20 mouse cellular contexts compared by ENCODE assay signal in the genomic region with DNA sequence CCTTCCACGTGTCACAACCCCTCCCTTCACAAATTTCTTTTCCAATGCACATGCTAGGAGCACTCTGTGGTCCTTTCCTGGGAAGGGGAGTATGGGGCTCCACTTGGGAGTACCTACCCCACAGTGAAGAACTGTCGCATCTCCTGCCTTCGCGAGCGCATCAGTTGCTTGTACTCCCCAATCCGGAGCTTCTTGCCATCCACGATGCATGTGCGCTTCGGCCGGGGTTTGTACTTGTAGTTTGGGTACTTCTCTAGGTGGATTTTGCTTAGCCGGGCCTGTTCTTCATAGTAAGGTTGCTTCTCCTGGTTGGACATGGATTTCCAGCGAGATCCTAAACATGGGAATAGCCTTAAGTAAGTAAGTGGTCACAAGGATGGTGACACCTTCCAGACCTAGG.
DNase-seq lines count a peak whose midpoint lies in the region; ATAC-seq lines count a peak whose summit lies in the region.
"Had no signal": no experiment of that assay in that cellular context is flagged by ENCODE, and none has a peak within 500 bp of the region (broad histone marks: within the 10 kb centered on the region; RNA-seq: fewer than 3 reads in every experiment).

No protein-coding gene starts in this region.

- no peaks in the 10 kb centered on the region for H3K9me3 ChIP-seq in heart, embryonic 10.5 days
- H3K9me3 ChIP-seq in embryonic facial prominence, embryonic 10.5 days: no peaks in the 10 kb centered on the region
- no peaks in the 10 kb centered on the region for H3K9me3 ChIP-seq in embryonic facial prominence, embryonic 12.5 days
- no peaks in the 10 kb centered on the region for H3K9me3 ChIP-seq in embryonic facial prominence, embryonic 14.5 days (ENCODE audit: control insufficient read depth, low read length)
- H3K9me3 ChIP-seq: forebrain, embryonic 10.5 days; forebrain, embryonic 12.5 days had no signal

- no peak overlapping the region for H3K27ac ChIP-seq in heart, embryonic 10.5 days
- H3K27ac ChIP-seq in embryonic facial prominence, embryonic 10.5 days (replicated peaks): no peak overlapping the region
- 0 out of 2 replicates have a peak overlapping the region, but pooled peaks have one; percentile 17 for H3K27ac ChIP-seq in embryonic facial prominence, embryonic 12.5 days
- 0 out of 2 replicates have a peak overlapping the region, but pooled peaks have one; percentile 44 for H3K27ac ChIP-seq in embryonic facial prominence, embryonic 14.5 days (replicated peaks; ENCODE audit: low read depth, low read length)
- H3K27ac ChIP-seq: forebrain, embryonic 10.5 days; forebrain, embryonic 12.5 days had no signal

- intact Hi-C loops in heart, postnatal 10 days (cut with DNase I): no loop called here

- peak; percentile 52 for DNase-seq in heart, embryonic 10.5 days (ENCODE audit: low spot score)
- DNase-seq in heart, postnatal 10 days: no peak
- peak; percentile 7 for DNase-seq in embryonic facial prominence, embryonic 10.5 days (ENCODE audit: low spot score)
- DNase-seq in embryonic facial prominence, embryonic 14.5 days (ENCODE audit: low spot score): no peak
- DNase-seq in retina, embryonic 14.5 days (ENCODE audit: low spot score): no peak
- no peak for DNase-seq in frontal cortex, postnatal 36 days (ENCODE audit: low spot score in 2 of 2)
- DNase-seq: adrenal gland, postnatal 14 days; adrenal gland, postnatal 36 days; cerebellum, adult 11-12 months; cerebellum, adult 2 months; cerebellum, adult 9-10 months; cerebellum, postnatal 10 days; cerebellum, postnatal 25 days had no signal

- no peaks in the 10 kb centered on the region for H3K27me3 ChIP-seq in heart, embryonic 10.5 days (ENCODE audit: insufficient read depth, poor library complexity, severe bottlenecking)
- 0 out of 2 replicates have a peak, but pooled peaks cover 4% of the 10 kb centered on the region for H3K27me3 ChIP-seq in embryonic facial prominence, embryonic 10.5 days (replicated peaks; ENCODE audit: low read depth, poor library complexity, severe bottlenecking)
- H3K27me3 ChIP-seq in embryonic facial prominence, embryonic 12.5 days: peaks cover 13% of the 10 kb centered on the region
- peaks cover 21% of the 10 kb centered on the region; the same call in 1 of the 2 replicates for H3K27me3 ChIP-seq in embryonic facial prominence, embryonic 14.5 days (replicated peaks; ENCODE audit: control insufficient read depth, insufficient read depth, low read length)
- H3K27me3 ChIP-seq: forebrain, embryonic 12.5 days had no signal

- no peaks in the 10 kb centered on the region for H3K36me3 ChIP-seq in heart, embryonic 10.5 days
- no peaks in the 10 kb centered on the region for H3K36me3 ChIP-seq in embryonic facial prominence, embryonic 10.5 days (replicated peaks)
- no peaks in the 10 kb centered on the region for H3K36me3 ChIP-seq in embryonic facial prominence, embryonic 12.5 days
- H3K36me3 ChIP-seq in embryonic facial prominence, embryonic 14.5 days (ENCODE audit: control insufficient read depth, insufficient read depth, low read length): no peaks in the 10 kb centered on the region

- WGBS in heart, embryonic 10.5 days: 92% methylated on average over 12 of the region's 12 CpGs
- WGBS in embryonic facial prominence, embryonic 10.5 days: 93% methylated on average over 12 of the region's 12 CpGs
- WGBS in embryonic facial prominence, embryonic 12.5 days: 92% methylated on average over 12 of the region's 12 CpGs
- 89% methylated on average over 12 of the region's 12 CpGs for WGBS in embryonic facial prominence, embryonic 14.5 days

- no peaks in the 10 kb centered on the region for H3K4me1 ChIP-seq in heart, embryonic 10.5 days
- peaks cover 18% of the 10 kb centered on the region for H3K4me1 ChIP-seq in embryonic facial prominence, embryonic 10.5 days
- peaks cover 21% of the 10 kb centered on the region for H3K4me1 ChIP-seq in embryonic facial prominence, embryonic 12.5 days
- peaks cover 13% of the 10 kb centered on the region; the same call in 1 of the 2 replicates for H3K4me1 ChIP-seq in embryonic facial prominence, embryonic 14.5 days (ENCODE audit: control insufficient read depth, insufficient read depth, low read length)
- H3K4me1 ChIP-seq: forebrain, embryonic 10.5 days; forebrain, embryonic 12.5 days had no signal

- H3K9ac ChIP-seq in embryonic facial prominence, embryonic 12.5 days: no peak overlapping the region
- no peak overlapping the region for H3K9ac ChIP-seq in embryonic facial prominence, embryonic 14.5 days (ENCODE audit: low read depth, low read length)
- H3K9ac ChIP-seq: forebrain, embryonic 12.5 days had no signal

- no peak for ATAC-seq in embryonic facial prominence, embryonic 12.5 days (ENCODE audit: insufficient number of reproducible peaks, insufficient read depth, low FRiP score, low TSS enrichment)
- ATAC-seq in embryonic facial prominence, embryonic 14.5 days (ENCODE audit: low read depth): no peak
- ATAC-seq in granulocyte monocyte progenitor cell, adult 5-6 weeks (replicated peaks; ENCODE audit: poor library complexity, severe bottlenecking): no peak
- ATAC-seq: forebrain, embryonic 14.5 days; forebrain, embryonic 16.5 days had no signal

- no peak overlapping the region for H3K4me3 ChIP-seq in heart, embryonic 10.5 days
- H3K4me3 ChIP-seq in embryonic facial prominence, embryonic 10.5 days: no peak overlapping the region
- H3K4me3 ChIP-seq in embryonic facial prominence, embryonic 12.5 days: no peak overlapping the region
- no peak overlapping the region for H3K4me3 ChIP-seq in embryonic facial prominence, embryonic 14.5 days (ENCODE audit: low read depth, low read length)
- H3K4me3 ChIP-seq: erythroblast, embryonic 14.5 days; forebrain, embryonic 10.5 days; forebrain, embryonic 12.5 days had no signal

- no peak overlapping the region for H3K4me2 ChIP-seq in embryonic facial prominence, embryonic 12.5 days (replicated peaks)
- no peak overlapping the region for H3K4me2 ChIP-seq in embryonic facial prominence, embryonic 14.5 days (ENCODE audit: low read depth, low read length)
- H3K4me2 ChIP-seq: forebrain, embryonic 12.5 days had no signal

Comparison
In these comparisons a context has a peak if more than half of its experiments do, and no peak if none do; other contexts are left out.
1. DNase-seq: peak in heart, embryonic 10.5 days (single experiment) and embryonic facial prominence, embryonic 10.5 days (single experiment); none in heart, postnatal 10 days (0 of 2), embryonic facial prominence, embryonic 14.5 days (single experiment), retina, embryonic 14.5 days (single experiment) and frontal cortex, postnatal 36 days (0 of 2).
2. H3K27ac ChIP-seq: peak in embryonic facial prominence, embryonic 12.5 days (single experiment) and embryonic facial prominence, embryonic 14.5 days (single experiment); none in heart, embryonic 10.5 days (single experiment) and embryonic facial prominence, embryonic 10.5 days (single experiment).